Mouse (Mus musculus) E14TG2a.4 (cell line): ENCODE data around the gene Dpp6.

ENCODE experiments used
- H3K27me3 ChIP-seq: 2 replicates; pipeline ENCODE4 v1.6.1; 2014; ENCODE audit warnings: low read length, control low read depth; ENCODE audit not compliant: insufficient read depth
- H3K36me3 ChIP-seq: 2 replicates; pipeline ENCODE4 v1.6.1; 2014; ENCODE audit warnings: low read length, control low read depth; ENCODE audit not compliant: insufficient read depth
- H3K4me1 ChIP-seq: replicated peaks from 2 replicates; pipeline ENCODE4 v1.6.1; 2014; ENCODE audit warnings: low read depth, low read length, control low read depth
- H3K4me3 ChIP-seq: replicated peaks from 2 replicates; pipeline ENCODE4 v1.5.1; 2014; ENCODE audit warnings: mild to moderate bottlenecking, low read length
- H3K9me3 ChIP-seq: 2 replicates; pipeline ENCODE4 v1.6.1; 2014; ENCODE audit warnings: low read length, control low read depth
- CTCF ChIP-seq: conservative IDR thresholded peaks from 2 replicates; pipeline ENCODE4 v1.5.1; 2014; ENCODE audit warnings: low read length
- NANOG ChIP-seq: IDR thresholded peaks from 2 replicates; pipeline ENCODE4 v1.6.1; 2014; ENCODE audit warnings: borderline replicate concordance, low read length, mixed read lengths
- POU5F1 ChIP-seq: IDR thresholded peaks from 2 replicates; pipeline ENCODE4 v1.6.1; 2014; ENCODE audit warnings: low read length, borderline replicate concordance

Dpp6 gene

DNA sequence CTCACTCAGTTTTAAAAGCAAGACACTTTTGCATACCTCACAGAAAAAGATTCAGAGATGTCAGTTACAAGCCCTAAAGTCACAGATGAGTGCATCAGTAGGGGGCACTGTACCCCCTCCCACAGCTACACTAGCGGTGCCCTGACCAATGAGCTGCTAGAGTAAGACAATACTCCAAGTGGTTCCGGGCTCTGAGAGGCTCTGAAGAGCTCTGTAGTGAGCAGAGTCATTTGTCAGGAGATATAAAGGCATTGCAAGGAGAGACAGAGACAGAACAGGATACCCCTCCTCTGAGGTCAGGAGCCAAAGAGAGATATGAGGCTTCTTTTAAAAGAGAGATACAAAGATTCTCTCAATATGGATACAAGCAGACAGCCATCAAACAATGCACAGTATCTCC lies 305.5 kb downstream of the Dpp6 start:
- no peak overlapping the region for H3K4me3 ChIP-seq
- no peaks in the 10 kb centered on the region for H3K27me3 ChIP-seq
- no peaks in the 10 kb centered on the region for H3K36me3 ChIP-seq
- no peaks in the 10 kb centered on the region for H3K4me1 ChIP-seq
- no peaks in the 10 kb centered on the region for H3K9me3 ChIP-seq
- TF ChIP-seq NANOG (no peak), CTCF (no peak), POU5F1 (no peak)

DNA sequence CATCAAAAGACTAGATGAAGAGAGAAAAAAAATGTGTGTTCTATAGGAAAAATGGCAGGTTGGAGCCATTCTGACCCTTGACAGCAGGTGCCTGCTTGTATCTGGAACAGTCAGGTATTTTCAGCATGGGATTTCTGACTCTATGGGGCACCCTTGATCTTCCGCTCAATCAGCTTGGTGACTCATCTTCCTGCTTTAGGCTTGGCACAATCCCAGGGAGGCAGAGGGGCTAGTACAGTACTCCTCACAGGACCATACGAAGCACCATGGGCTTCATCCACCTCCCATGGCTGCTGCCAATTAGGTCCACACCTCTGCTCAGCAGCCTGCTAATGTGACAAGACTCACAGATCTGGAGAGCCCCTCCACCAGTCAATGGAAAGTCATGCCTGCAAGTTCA lies 305.9 kb downstream of the Dpp6 start:
- no peaks in the 10 kb centered on the region for H3K36me3 ChIP-seq
- no peak overlapping the region for H3K4me3 ChIP-seq
- TF ChIP-seq CTCF (no peak), NANOG (no peak), POU5F1 (no peak)
- no peaks in the 10 kb centered on the region for H3K4me1 ChIP-seq
- no peaks in the 10 kb centered on the region for H3K27me3 ChIP-seq
- H3K9me3 ChIP-seq: no peaks in the 10 kb centered on the region

DNA sequence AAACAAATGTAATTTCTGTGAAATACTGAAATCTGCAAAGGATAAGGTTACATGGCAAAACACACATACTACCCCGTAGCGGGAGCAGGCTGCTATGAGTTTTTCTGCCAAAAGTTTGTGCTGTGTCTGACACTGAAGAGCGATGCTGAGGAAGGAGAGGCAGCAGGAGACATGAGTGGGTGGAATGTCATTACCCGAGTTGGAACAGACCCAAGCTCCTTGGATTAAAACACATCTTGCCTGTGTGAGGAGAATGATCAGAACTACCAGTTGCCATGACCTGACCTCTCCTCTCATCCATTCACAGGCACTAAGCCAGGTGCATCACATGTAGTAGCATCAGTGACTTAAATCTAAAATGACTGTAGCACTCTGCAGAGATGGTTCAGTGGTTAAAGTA lies 309.0 kb downstream of the Dpp6 start:
- H3K4me1 ChIP-seq: no peaks in the 10 kb centered on the region
- H3K36me3 ChIP-seq: no peaks in the 10 kb centered on the region
- no peaks in the 10 kb centered on the region for H3K9me3 ChIP-seq
- no peak overlapping the region for H3K4me3 ChIP-seq
- TF ChIP-seq POU5F1 (no peak), CTCF (no peak), NANOG (no peak)
- no peaks in the 10 kb centered on the region for H3K27me3 ChIP-seq

DNA sequence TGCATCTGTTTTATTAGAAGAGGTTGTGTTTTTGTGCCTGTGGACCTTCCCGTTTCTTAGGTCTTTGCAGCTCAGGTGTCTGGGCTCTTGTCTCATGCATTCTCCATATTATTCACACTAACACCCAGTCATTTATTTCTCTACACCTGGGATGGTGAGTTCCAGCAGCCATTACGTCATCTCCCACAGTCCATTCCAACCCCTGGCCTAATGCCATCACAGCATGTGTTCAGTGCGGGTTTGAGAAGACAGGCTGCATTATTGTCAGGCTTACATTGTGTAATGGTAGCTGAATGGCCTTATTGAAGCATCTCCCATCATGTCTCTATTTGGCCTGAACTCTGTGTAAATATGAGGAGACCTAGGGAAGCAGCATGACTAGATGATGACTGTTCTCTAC lies 316.2 kb downstream of the Dpp6 start:
- no peak for TF ChIP-seq NANOG
- no peak for TF ChIP-seq POU5F1
- no peak for TF ChIP-seq CTCF
- Histone ChIP-seq H3K4me1 (no peaks in the 10 kb centered on the region), H3K9me3 (no peaks in the 10 kb centered on the region), H3K27me3 (no peaks in the 10 kb centered on the region), H3K4me3 (no peak overlapping the region), H3K36me3 (no peaks in the 10 kb centered on the region)

DNA sequence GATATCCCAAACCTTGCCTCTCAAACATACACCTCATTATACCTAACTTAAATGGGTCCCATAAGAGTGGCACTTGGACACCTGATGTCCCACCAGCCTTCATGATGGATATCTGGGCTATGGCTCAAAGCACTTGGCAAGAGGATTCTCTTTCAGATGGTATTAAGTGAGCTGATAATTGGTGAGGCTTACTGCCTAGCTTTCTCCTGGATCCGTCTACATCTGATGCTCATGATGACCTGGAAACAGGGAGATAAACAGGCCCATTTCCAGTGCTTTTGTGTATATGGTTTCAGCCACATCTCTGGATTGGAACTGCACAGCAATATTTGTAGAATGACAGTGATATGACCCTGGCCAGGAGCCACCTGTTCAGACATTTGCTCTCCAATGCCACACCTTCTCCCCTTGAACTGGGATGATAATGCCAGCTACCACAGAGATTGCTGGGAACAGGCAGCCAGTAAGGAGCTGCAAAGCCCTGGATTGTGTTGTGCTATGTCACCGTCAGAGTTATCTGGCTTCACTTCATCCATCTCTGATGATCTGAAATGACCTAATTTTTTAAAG lies 317.5 kb downstream of the Dpp6 start:
- no peaks in the 10 kb centered on the region for H3K4me1 ChIP-seq
- no peaks in the 10 kb centered on the region for H3K9me3 ChIP-seq
- H3K36me3 ChIP-seq: no peaks in the 10 kb centered on the region
- TF ChIP-seq CTCF (no peak), POU5F1 (no peak), NANOG (no peak)
- no peaks in the 10 kb centered on the region for H3K27me3 ChIP-seq
- H3K4me3 ChIP-seq: no peak overlapping the region

DNA sequence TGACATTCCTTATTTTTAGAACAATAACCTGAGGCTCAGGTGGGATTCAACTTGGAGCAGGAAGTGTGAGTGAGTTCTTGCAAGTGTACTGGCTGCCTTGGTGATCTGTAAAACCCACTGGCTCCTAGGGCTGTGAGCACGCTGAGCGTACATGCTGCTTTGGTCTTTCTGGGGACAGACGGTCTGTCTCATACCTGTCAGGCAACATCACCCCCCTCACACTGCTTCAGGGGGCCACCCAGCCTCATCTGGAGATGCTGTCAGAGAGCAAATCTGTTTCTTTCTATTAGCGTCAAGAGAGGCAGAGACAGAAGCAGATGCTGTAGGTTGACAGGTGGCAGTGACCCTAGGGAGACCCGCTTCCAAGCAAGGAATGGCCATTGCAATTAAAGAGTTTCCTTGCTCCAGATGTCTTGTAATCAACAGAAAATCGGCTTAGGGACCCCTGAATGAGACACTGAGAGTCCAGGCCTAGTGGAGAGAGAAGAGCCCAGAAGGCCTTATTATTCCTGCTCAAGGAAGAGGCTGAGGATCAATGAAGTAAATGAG lies 330.5 kb downstream of the Dpp6 start:
- no peaks in the 10 kb centered on the region for H3K9me3 ChIP-seq
- no peaks in the 10 kb centered on the region for H3K4me1 ChIP-seq
- H3K36me3 ChIP-seq: no peaks in the 10 kb centered on the region
- TF ChIP-seq POU5F1 (no peak), CTCF (no peak), NANOG (no peak)
- H3K4me3 ChIP-seq: no peak overlapping the region
- no peaks in the 10 kb centered on the region; the same call in 1 of the 2 replicates for H3K27me3 ChIP-seq

DNA sequence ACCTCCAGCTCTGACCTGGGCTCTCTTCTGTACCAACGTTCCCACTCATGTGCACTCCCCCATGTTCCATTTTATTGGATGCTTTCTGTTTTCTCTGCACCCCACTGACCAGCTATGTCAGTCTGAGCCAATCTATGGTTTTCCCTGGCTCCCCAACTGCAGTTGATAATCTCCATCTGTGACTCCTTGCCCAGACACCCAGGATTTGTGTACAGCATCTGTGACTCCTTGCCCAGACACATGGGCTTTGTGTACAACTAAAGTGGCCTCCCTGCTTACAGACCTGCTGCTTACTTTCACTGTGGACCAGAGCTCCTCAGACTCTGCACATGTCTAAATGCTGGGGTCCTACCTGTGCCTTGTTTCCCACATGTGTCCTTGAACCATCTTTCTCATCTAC lies 334.0 kb downstream of the Dpp6 start:
- no peaks in the 10 kb centered on the region for H3K9me3 ChIP-seq
- no peaks in the 10 kb centered on the region; the same call in 1 of the 2 replicates for H3K27me3 ChIP-seq
- TF ChIP-seq NANOG: no peak
- TF ChIP-seq CTCF: no peak
- H3K4me3 ChIP-seq: no peak overlapping the region
- no peaks in the 10 kb centered on the region for H3K36me3 ChIP-seq
- no peaks in the 10 kb centered on the region for H3K4me1 ChIP-seq

DNA sequence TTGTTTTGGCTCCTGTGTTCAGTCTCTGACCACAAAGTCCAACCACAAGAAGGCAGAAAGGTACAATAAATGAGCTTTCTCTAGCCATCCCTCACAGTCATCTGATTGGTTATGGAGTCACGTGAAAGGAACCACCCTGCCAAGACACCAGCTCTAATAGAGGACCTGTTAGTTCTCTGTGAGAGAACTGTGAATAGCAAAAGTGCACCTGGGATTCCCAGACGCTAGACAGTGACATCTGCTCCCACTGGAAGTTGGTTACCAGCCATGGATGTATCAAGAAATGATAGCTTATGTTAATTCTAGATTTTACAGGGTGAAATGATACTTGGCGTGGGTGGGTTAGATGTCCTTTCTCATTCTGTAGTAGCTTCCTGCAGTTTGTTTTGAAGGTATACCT lies 338.7 kb downstream of the Dpp6 start:
- Histone ChIP-seq H3K27me3 (no peaks in the 10 kb centered on the region; the same call in 1 of the 2 replicates), H3K36me3 (no peaks in the 10 kb centered on the region), H3K4me1 (peaks cover 10% of the 10 kb centered on the region), H3K9me3 (no peaks in the 10 kb centered on the region), H3K4me3 (no peak overlapping the region)
- no peak for TF ChIP-seq CTCF
- TF ChIP-seq POU5F1: no peak

DNA sequence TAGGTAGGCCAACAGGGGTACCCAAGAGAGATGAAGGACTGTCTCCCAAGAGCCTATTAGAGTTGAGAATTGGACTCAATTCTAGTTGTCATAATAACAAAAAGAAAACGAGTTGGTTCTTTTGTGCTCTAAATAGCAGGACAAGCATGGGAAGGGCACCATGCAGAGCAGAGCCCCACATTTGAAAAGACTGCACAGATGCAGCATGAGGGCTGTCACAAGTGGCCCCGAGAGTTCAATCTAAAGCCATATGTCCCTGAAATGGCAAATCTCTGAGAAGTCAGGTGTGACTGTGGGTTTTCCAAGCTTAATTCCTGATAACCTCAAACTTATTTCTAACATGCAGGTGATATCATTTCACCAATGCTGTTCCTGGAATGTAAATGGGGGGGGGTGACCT lies 339.4 kb downstream of the Dpp6 start:
- no peaks in the 10 kb centered on the region for H3K36me3 ChIP-seq
- H3K27me3 ChIP-seq: no peaks in the 10 kb centered on the region
- H3K4me3 ChIP-seq: no peak overlapping the region
- no peaks in the 10 kb centered on the region for H3K9me3 ChIP-seq
- TF ChIP-seq POU5F1 (no peak), NANOG (no peak), CTCF (no peak)
- peaks cover 10% of the 10 kb centered on the region for H3K4me1 ChIP-seq
